Mouse (Mus musculus): ENCODE data around the gene Adgra3. TPM values are rescaled to one million over a fixed set of nuclear protein-coding genes. Genes with fewer than 3 reads are reported as not detected.

Gene Adgra3
- 32.1 and 32.4 TPM in 2 replicates for polyA plus RNA-seq (2012; rRNA removed)

DNA sequence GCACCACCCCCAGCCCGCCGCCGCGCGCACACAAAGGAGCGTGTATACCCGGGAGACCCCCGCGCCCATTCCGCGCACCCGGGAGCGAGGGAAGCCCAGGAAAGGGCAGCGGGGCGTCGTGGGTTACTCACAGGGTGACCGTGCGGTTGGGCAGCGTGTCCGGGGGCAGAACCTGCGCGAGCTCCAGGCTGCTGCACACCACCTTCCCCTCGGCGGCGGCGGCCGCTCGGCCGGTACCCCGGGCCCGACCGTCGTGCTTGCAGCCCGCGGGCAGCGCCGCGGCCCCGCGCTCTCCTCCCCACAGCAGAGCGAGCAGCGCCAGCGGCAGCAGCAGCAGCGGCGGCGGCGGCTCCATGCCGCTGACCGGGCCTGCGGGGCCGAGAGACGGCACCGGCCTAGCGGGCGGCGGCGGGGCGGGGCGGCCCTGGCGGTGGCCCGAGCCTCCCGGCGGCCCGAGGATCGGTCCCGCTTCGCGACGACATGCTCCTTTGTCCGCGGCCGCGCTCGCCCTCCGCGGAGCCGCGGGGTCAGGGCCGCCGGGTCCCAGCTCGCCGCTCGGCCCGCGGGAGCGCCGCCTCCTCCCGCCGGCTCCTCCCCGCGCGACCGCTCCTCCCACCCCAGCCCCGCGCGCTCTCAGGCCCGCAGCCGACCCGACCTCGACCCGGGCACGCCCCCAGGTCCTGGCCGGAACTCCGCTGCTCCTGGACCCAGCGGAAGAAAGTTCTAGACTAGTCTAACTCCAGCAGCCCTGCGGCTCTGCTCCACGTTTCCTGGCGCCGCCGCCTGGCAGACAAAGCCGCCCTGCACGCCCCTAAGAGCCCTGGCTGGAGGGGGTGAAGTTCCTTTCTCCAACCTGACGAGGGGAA, at the start of gene Adgra3:
Adgra3 (minus strand) TSS at position 586 of the 866 bp plus-strand sequence.

All from central nervous system, embryonic 18 days (tissue).